Mouse (Mus musculus) spleen, adult 2 months (tissue): ENCODE results near the gene Coro1c.

Source experiments
- CTCF ChIP-seq: fragments of 200-500 bp; IDR thresholded peaks from 2 replicates; pipeline ENCODE4 v1.5.1; 2011; ENCODE audit warnings: mild to moderate bottlenecking, inconsistent platforms; ENCODE audit not compliant: insufficient read depth, insufficient read length, insufficient replicate concordance; ENCODE audit errors: extremely low read depth
- POLR2A ChIP-seq: fragments of 200-500 bp; IDR thresholded peaks from 2 replicates; pipeline ENCODE4 v1.6.1; 2011; ENCODE audit warnings: low read depth, low read length, inconsistent platforms

DNA sequence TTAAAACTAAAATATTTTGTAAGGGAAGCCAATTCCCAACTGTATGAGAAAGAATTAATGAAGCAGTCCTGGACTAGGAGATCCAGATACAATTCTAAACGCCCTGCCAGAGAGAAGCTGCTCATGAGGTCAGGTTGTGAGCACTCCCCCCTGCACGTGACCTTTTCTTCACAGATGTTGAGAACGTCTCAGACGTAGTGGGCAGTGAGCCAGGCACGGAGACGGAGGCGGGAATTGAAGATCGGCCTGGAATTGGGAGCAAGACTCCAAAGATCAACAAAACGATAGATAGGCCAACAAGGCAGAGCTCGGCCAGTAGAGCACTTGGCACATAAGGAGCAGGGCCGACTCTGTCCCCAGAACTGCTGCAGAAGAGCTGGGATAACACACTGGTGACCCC is 21.4 kb downstream of the Coro1c start:
- TF ChIP-seq POLR2A = no peak
- no peak for TF ChIP-seq CTCF
